Mouse (Mus musculus) heart, embryonic 16.5 days (tissue): ENCODE measurements around the gene Lpin3. TPM values are rescaled to one million over a fixed set of nuclear protein-coding genes. Genes with fewer than 3 reads are reported as not detected.

ENCODE experiments used
- ATAC-seq: fragments of 200-750 bp; cut with Nextera tagmentation; replicated peaks from 2 replicates; pipeline ENCODE4 v1.8.0; 2017; ENCODE audit warnings: moderate number of reproducible peaks; ENCODE audit not compliant: insufficient read depth, low FRiP score; ENCODE audit errors: extremely low read depth
- H3K27ac ChIP-seq: fragments of 300-500 bp; sonication (generic); 2 replicates; pipeline ENCODE4 v1.5.1; 2014; ENCODE audit warnings: mild to moderate bottlenecking, low read length, control low read depth, moderate library complexity
- H3K27me3 ChIP-seq: fragments of 300-500 bp; sonication (generic); 2 replicates; pipeline ENCODE4 v1.6.1; 2014; ENCODE audit warnings: low read length, mixed read lengths; ENCODE audit not compliant: control insufficient read depth, insufficient read depth
- H3K36me3 ChIP-seq: fragments of 300-500 bp; sonication (generic); 2 replicates; pipeline ENCODE4 v1.6.1; 2014; ENCODE audit not compliant: control insufficient read depth, insufficient read depth
- H3K4me1 ChIP-seq: fragments of 300-500 bp; sonication (generic); 2 replicates; pipeline ENCODE4 v1.6.1; 2014; ENCODE audit warnings: low read length, mixed read lengths; ENCODE audit not compliant: control insufficient read depth, insufficient read depth
- H3K4me2 ChIP-seq: fragments of 300-500 bp; sonication (generic); 2 replicates; pipeline ENCODE4 v1.6.1; 2014; ENCODE audit warnings: low read depth, mild to moderate bottlenecking, control low read depth, low read length
- H3K4me3 ChIP-seq: fragments of 300-500 bp; sonication (generic); 2 replicates; pipeline ENCODE4 v1.5.1; 2014; ENCODE audit warnings: mild to moderate bottlenecking, control low read depth, low read length
- H3K9ac ChIP-seq: fragments of 300-500 bp; sonication (generic); 2 replicates; pipeline ENCODE4 v1.6.1; 2014; ENCODE audit warnings: low read length, control low read depth
- H3K9me3 ChIP-seq: fragments of 300-500 bp; sonication (generic); replicated peaks from 2 replicates; pipeline ENCODE4 v1.6.1; 2016; ENCODE audit warnings: low read length; ENCODE audit not compliant: control insufficient read depth
- WGBS: fragments of 180-500 bp; shearing (Covaris S2); extraction: QIAGEN DNeasy Blood & Tissue Kit; methylation state at CpG from one replicate; pipeline ENCODE4 v1.1.7; 2014; 5-methylcytosine and 5-hydroxymethylcytosine counted together
- polyA plus RNA-seq: library from polyadenylated mRNA; unstranded; fragments of >200 nt; fragmentation: Nextera tagmentation; extraction: Ambion mirVana; gene quantifications from 2 replicates; pipeline ENCODE4 v1.2.1, GENCODE M21; 2015

The Lpin3 gene
- polyA plus RNA-seq, 1 experiment from 2014 or later = 1.1 TPM

- 95% methylated on average over 12 of the region's 12 CpGs for WGBS
- Histone ChIP-seq H3K9ac (no peak overlapping the region), H3K27ac (no peak overlapping the region), H3K4me1 (no peaks in the 10 kb centered on the region), H3K9me3 (no peaks in the 10 kb centered on the region), H3K4me3 (no peak overlapping the region), H3K4me2 (no peak overlapping the region), H3K36me3 (no peaks in the 10 kb centered on the region), H3K27me3 (peaks cover 20% of the 10 kb centered on the region)
- no peak for ATAC-seq
Observed at GRCm38 (mm10) chr2:160905301-160905700, 24.8 kb downstream of the Lpin3 start.

GRCm38 (mm10) chr2:160906101-160906500 lies 25.6 kb downstream of the Lpin3 start:
- 74% methylated on average over 5 of the region's 5 CpGs for WGBS
- Histone ChIP-seq H3K9me3 (no peaks in the 10 kb centered on the region), H3K4me2 (no peak overlapping the region), H3K4me3 (no peak overlapping the region), H3K9ac (no peak overlapping the region), H3K4me1 (no peaks in the 10 kb centered on the region), H3K36me3 (no peaks in the 10 kb centered on the region), H3K27ac (no peak overlapping the region), H3K27me3 (peaks cover 28% of the 10 kb centered on the region)
- ATAC-seq = no peak

DNA sequence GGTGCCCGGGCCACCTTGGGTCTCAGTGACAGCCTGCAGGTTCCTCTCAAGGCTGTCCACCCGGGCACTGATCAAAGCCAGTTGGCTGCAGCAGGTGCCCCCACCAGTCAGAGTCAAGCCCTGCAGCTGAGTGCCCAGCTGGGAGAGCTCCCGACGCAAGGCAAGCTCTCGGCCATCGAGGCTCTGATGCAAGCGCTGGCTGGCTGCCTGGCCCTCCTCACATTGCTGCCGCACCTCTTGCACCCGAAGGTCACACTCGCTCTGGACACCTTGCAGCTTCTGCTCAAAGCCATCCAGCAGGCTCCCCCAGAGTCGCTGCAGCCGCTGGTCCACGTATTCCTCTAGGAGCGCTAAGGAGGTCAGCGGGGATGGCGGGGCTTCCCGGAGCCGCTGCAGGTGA lies 28.1 kb downstream of the Lpin3 start:
- Histone ChIP-seq H3K4me3 (no peak overlapping the region), H3K4me1 (peaks cover 5% of the 10 kb centered on the region; the same call in 1 of the 2 replicates), H3K4me2 (no peak overlapping the region), H3K27ac (no peak overlapping the region), H3K9me3 (no peaks in the 10 kb centered on the region), H3K27me3 (peaks cover 50% of the 10 kb centered on the region), H3K9ac (no peak overlapping the region), H3K36me3 (no peaks in the 10 kb centered on the region)
- ATAC-seq = no peak
- WGBS = 44% methylated on average over 18 of the region's 18 CpGs

- H3K27ac ChIP-seq = no peak overlapping the region
- H3K27me3 ChIP-seq = peaks cover 58% of the 10 kb centered on the region
- ATAC-seq = no peak
- no peaks in the 10 kb centered on the region for H3K36me3 ChIP-seq
- no peak overlapping the region for H3K4me3 ChIP-seq
- H3K4me1 ChIP-seq = peaks cover 5% of the 10 kb centered on the region; the same call in 1 of the 2 replicates
- H3K4me2 ChIP-seq = no peak overlapping the region
- H3K9ac ChIP-seq = no peak overlapping the region
- no peaks in the 10 kb centered on the region for H3K9me3 ChIP-seq
- WGBS = 81% methylated on average over 5 of the region's 5 CpGs
Observed at GRCm38 (mm10) chr2:160910633-160911032, 30.2 kb downstream of the Lpin3 start.

DNA sequence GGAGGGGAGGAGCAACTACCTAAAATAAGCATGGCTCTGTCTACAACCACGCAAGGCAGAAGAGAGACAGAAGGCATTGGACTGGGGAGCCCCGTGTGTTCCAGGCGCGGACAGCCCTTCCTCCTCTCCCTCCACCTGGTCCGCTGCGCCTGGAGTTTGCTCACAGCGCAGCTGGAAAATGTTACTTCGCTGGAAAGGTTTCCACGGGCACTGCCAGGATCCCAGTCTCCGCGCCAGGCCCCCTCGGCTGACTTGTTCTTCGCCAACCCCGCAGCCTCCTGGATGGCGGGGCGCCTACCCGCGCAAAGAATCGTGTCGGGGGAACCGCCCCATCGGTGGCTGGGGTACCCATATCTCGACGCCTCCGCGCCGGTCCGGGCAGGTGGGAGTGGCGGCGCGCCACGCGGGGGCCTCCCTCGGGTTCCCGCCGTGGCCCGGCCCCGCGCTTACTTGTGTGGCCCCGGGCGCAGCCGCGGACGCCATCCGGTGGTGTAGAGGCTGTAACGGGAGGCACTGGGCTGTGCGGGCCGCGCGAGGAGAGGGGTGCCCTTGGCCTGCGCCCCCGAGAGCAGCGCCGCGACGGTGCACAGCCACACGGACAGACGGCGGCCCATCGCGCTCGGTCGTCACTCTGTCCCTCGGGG lies 31.2 kb downstream of the Lpin3 start:
- peaks cover 58% of the 10 kb centered on the region for H3K27me3 ChIP-seq
- H3K4me3 ChIP-seq = peak overlapping the region; percentile 60
- peak overlapping the region; percentile 94 for H3K4me2 ChIP-seq
- H3K27ac ChIP-seq = no peak overlapping the region
- ATAC-seq = peak; percentile 23; the same call in 1 of the 2 replicates
- H3K36me3 ChIP-seq = no peaks in the 10 kb centered on the region
- no peaks in the 10 kb centered on the region for H3K9me3 ChIP-seq
- H3K9ac ChIP-seq = peak overlapping the region; percentile 63
- peaks cover 9% of the 10 kb centered on the region; the same call in 1 of the 2 replicates for H3K4me1 ChIP-seq
- WGBS = 2% methylated on average over 61 of the region's 64 CpGs

DNA sequence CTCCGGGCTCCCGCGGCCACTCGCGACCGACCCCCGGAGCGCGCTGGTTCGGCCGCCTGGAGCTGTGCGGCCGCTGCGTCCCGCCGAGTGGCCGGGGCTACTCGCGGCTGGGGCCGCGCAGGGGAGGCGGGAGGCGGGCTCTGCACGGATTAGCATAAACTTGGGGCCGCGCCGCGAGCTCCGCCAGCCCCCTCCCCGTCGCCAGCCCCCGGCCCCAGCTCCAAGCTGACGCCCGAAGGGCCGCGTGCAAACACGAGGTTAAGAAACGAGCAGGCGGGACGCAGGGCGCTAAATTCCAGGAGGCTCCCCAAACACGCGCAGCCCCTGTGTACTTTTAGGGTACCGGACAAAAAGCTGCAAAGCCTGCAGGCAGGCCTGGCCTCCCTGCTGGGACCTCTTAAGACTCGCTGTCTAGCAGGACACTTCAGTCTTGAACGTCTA lies 31.8 kb downstream of the Lpin3 start, which contains the start of gene Emilin3:
TSS of gene Emilin3 (minus strand) at position 98 of the 441 bp plus-strand sequence.
- no peaks in the 10 kb centered on the region for H3K36me3 ChIP-seq
- H3K4me1 ChIP-seq = peaks cover 9% of the 10 kb centered on the region; the same call in 1 of the 2 replicates
- no peaks in the 10 kb centered on the region for H3K9me3 ChIP-seq
- no peak within 1 kb of the TSS for H3K27ac ChIP-seq
- peak within 1 kb of the TSS; percentile 60 for H3K4me3 ChIP-seq
- peak within 1 kb of the TSS; percentile 94 for H3K4me2 ChIP-seq
- H3K9ac ChIP-seq = peak within 1 kb of the TSS; percentile 63
- 1% methylated on average over 46 of the region's 46 CpGs for WGBS
- peak; percentile 59 for ATAC-seq
- H3K27me3 ChIP-seq = peaks cover 58% of the 10 kb centered on the region

DNA sequence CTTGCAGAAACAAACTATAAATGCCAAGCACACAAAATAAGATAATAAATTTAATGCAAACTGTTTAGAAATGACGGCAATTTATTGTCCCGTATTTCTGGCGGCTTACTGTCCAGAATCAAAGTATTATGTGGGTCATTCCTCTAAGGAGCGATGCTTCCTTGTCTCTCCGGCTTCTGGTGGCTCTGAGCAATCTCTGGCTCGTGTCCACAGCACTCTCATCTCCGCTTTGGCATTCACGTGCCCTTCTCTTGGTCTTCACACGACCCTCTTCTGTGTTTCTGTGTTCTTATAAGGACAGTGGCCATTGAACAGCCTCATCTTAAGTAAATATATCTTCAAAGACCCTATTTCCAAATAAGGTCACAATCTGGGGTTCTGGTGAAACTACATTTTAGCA lies 34.2 kb downstream of the Lpin3 start:
- ATAC-seq = no peak
- Histone ChIP-seq H3K9me3 (no peaks in the 10 kb centered on the region), H3K27ac (no peak overlapping the region), H3K27me3 (peaks cover 44% of the 10 kb centered on the region), H3K4me3 (no peak overlapping the region), H3K36me3 (no peaks in the 10 kb centered on the region), H3K4me2 (no peak overlapping the region), H3K9ac (no peak overlapping the region), H3K4me1 (peaks cover 9% of the 10 kb centered on the region; the same call in 1 of the 2 replicates)
- 73% methylated on average over 9 of the region's 9 CpGs for WGBS

GRCm38 (mm10) chr2:160915821-160916610 lies 35.5 kb downstream of the Lpin3 start:
- Histone ChIP-seq H3K27me3 (peaks cover 31% of the 10 kb centered on the region), H3K36me3 (no peaks in the 10 kb centered on the region), H3K9ac (no peak overlapping the region), H3K9me3 (no peaks in the 10 kb centered on the region), H3K4me3 (no peak overlapping the region), H3K4me1 (peaks cover 9% of the 10 kb centered on the region; the same call in 1 of the 2 replicates), H3K4me2 (peak overlapping the region; percentile 25; the same call in 1 of the 2 replicates), H3K27ac (no peak overlapping the region)
- WGBS = 50% methylated on average over 13 of the region's 13 CpGs
- no peak for ATAC-seq

GRCm38 (mm10) chr2:160916714-160917113 lies 36.2 kb downstream of the Lpin3 start:
- Histone ChIP-seq H3K27ac (no peak overlapping the region), H3K4me2 (no peak overlapping the region), H3K36me3 (no peaks in the 10 kb centered on the region), H3K4me1 (peaks cover 5% of the 10 kb centered on the region; the same call in 1 of the 2 replicates), H3K9me3 (no peaks in the 10 kb centered on the region), H3K27me3 (peaks cover 26% of the 10 kb centered on the region), H3K9ac (no peak overlapping the region), H3K4me3 (no peak overlapping the region)
- no peak for ATAC-seq
- WGBS = 89% methylated on average over 8 of the region's 8 CpGs
